Mouse (Mus musculus): ENCODE measurements around the gene Six5. TPM values are rescaled to one million over a fixed set of nuclear protein-coding genes. Genes with fewer than 3 reads are reported as not detected.
A peak's percentile ranks its signal among the peaks of the same experiment; 100 is the strongest.

Six5 gene
- total and polyA plus RNA-seq, 3 experiments, result 2.6 to 9.2 (median 3.8) TPM

- Histone ChIP-seq H3K4me3 (ENCODE audit: low read depth, low read length) (no peak overlapping the region; the same call in 1 of the 2 replicates), H3K9me3 (replicated peaks) (no peaks in the 10 kb centered on the region), H3K36me3 (replicated peaks) (peaks cover 69% of the 10 kb centered on the region), H3K27me3 (ENCODE audit: insufficient read depth, low read length) (peaks cover 18% of the 10 kb centered on the region; the same call in 1 of the 2 replicates), H3K4me1 (ENCODE audit: insufficient read depth, low read depth, low read length) (peaks cover 65% of the 10 kb centered on the region)
- no peak for TF ChIP-seq GATA2 (IDR thresholded peaks at IDR 0.05; ENCODE audit: borderline replicate concordance, low read depth, low read length)
- TF ChIP-seq GATA1 (IDR thresholded peaks at IDR 0.05; ENCODE audit: borderline replicate concordance, low read length), result no peak
- TF ChIP-seq CTCF (IDR thresholded peaks at IDR 0.05; ENCODE audit: low read depth, low read length), result no peak
- TF ChIP-seq POLR2AphosphoS5 (IDR thresholded peaks at IDR 0.05; ENCODE audit: insufficient replicate concordance, low read depth, low read length), result no peak
- no peak for TF ChIP-seq TAL1 (conservative IDR thresholded peaks at IDR 0.05; ENCODE audit: low read depth, low read length)
- ATAC-seq (ENCODE audit: extremely low read depth, insufficient number of reproducible peaks, low FRiP score, poor library complexity, severe bottlenecking) (no peak), DNase-seq (ENCODE audit: low spot score) (no peak)
Observed at GRCm38 (mm10) chr7:19092381-19093173, 1.8 kb upstream of the Six5 start.

- DNase-seq (ENCODE audit: low spot score), result peak; percentile 76
- peaks cover 68% of the 10 kb centered on the region for H3K36me3 ChIP-seq (replicated peaks)
- H3K4me1 ChIP-seq (ENCODE audit: insufficient read depth, low read depth, low read length), result peaks cover 60% of the 10 kb centered on the region
Observed at GRCm38 (mm10) chr7:19093174-19093521, 1.2 kb upstream of the Six5 start.

GRCm38 (mm10) chr7:19093537-19094385, 633 bp upstream of the Six5 start:
- Histone ChIP-seq H3K9me3 (replicated peaks) (no peaks in the 10 kb centered on the region), H3K4me1 (ENCODE audit: insufficient read depth, low read depth, low read length) (peaks cover 54% of the 10 kb centered on the region), H3K4me3 (ENCODE audit: low read depth, low read length) (peak overlapping the region; percentile 75), H3K36me3 (replicated peaks) (peaks cover 61% of the 10 kb centered on the region), H3K27me3 (ENCODE audit: insufficient read depth, low read length) (peaks cover 20% of the 10 kb centered on the region; the same call in 1 of the 2 replicates)
- DNase-seq (ENCODE audit: low spot score) (peak; percentile 97), ATAC-seq (ENCODE audit: extremely low read depth, insufficient number of reproducible peaks, low FRiP score, poor library complexity, severe bottlenecking) (peak; percentile 86)
- no peak for TF ChIP-seq GATA1 (IDR thresholded peaks at IDR 0.05; ENCODE audit: borderline replicate concordance, low read length)

More at GRCm38 (mm10) chr7:19093174-19093521, 1.2 kb upstream of the Six5 start:
- no peak for ATAC-seq (ENCODE audit: extremely low read depth, insufficient number of reproducible peaks, low FRiP score, poor library complexity, severe bottlenecking)
- no peaks in the 10 kb centered on the region for H3K9me3 ChIP-seq (replicated peaks)
- H3K4me3 ChIP-seq (ENCODE audit: low read depth, low read length), result peak overlapping the region; percentile 75
- peak; percentile 67; the same call in 1 of the 2 replicates for TF ChIP-seq CTCF (IDR thresholded peaks at IDR 0.05; ENCODE audit: low read depth, low read length)
- no peak for TF ChIP-seq GATA1 (IDR thresholded peaks at IDR 0.05; ENCODE audit: borderline replicate concordance, low read length)
- H3K27me3 ChIP-seq (ENCODE audit: insufficient read depth, low read length), result peaks cover 19% of the 10 kb centered on the region; the same call in 1 of the 2 replicates

GRCm38 (mm10) chr7:19094826-19095750, 694 bp downstream of the Six5 start:
- H3K27me3 ChIP-seq (ENCODE audit: insufficient read depth, low read length), result peaks cover 26% of the 10 kb centered on the region
- DNase-seq (ENCODE audit: low spot score), result peak; percentile 41
- peak overlapping the region; percentile 75 for H3K4me3 ChIP-seq (ENCODE audit: low read depth, low read length)
- peaks cover 51% of the 10 kb centered on the region for H3K36me3 ChIP-seq (replicated peaks)
- ATAC-seq (ENCODE audit: extremely low read depth, insufficient number of reproducible peaks, low FRiP score, poor library complexity, severe bottlenecking), result no peak
- H3K9me3 ChIP-seq (replicated peaks), result no peaks in the 10 kb centered on the region
- peaks cover 51% of the 10 kb centered on the region for H3K4me1 ChIP-seq (ENCODE audit: insufficient read depth, low read depth, low read length)
- TF ChIP-seq GATA1 (IDR thresholded peaks at IDR 0.05; ENCODE audit: borderline replicate concordance, low read length), result no peak

- peaks cover 30% of the 10 kb centered on the region for H3K27me3 ChIP-seq (ENCODE audit: insufficient read depth, low read length)
- peaks cover 45% of the 10 kb centered on the region for H3K36me3 ChIP-seq (replicated peaks)
- ATAC-seq (ENCODE audit: extremely low read depth, insufficient number of reproducible peaks, low FRiP score, poor library complexity, severe bottlenecking) (peak; percentile 29), DNase-seq (ENCODE audit: low spot score) (peak; percentile 59)
- TF ChIP-seq CTCF (IDR thresholded peaks at IDR 0.05; ENCODE audit: low read depth, low read length) (no peak), POLR2AphosphoS5 (IDR thresholded peaks at IDR 0.05; ENCODE audit: insufficient replicate concordance, low read depth, low read length) (no peak), GATA1 (IDR thresholded peaks at IDR 0.05; ENCODE audit: borderline replicate concordance, low read length) (no peak), TAL1 (conservative IDR thresholded peaks at IDR 0.05; ENCODE audit: low read depth, low read length) (no peak), GATA2 (IDR thresholded peaks at IDR 0.05; ENCODE audit: borderline replicate concordance, low read depth, low read length) (no peak)
- no peaks in the 10 kb centered on the region for H3K9me3 ChIP-seq (replicated peaks)
- H3K4me1 ChIP-seq (ENCODE audit: insufficient read depth, low read depth, low read length), result peaks cover 51% of the 10 kb centered on the region
- H3K4me3 ChIP-seq (ENCODE audit: low read depth, low read length), result peak overlapping the region; percentile 75
Observed at GRCm38 (mm10) chr7:19095751-19096110, 1.3 kb downstream of the Six5 start.

- H3K9me3 ChIP-seq (replicated peaks), result no peaks in the 10 kb centered on the region
- peaks cover 37% of the 10 kb centered on the region for H3K36me3 ChIP-seq (replicated peaks)
- ATAC-seq (ENCODE audit: extremely low read depth, insufficient number of reproducible peaks, low FRiP score, poor library complexity, severe bottlenecking) (no peak), DNase-seq (ENCODE audit: low spot score) (no peak)
- H3K4me3 ChIP-seq (ENCODE audit: low read depth, low read length), result peak overlapping the region; percentile 75; the same call in 1 of the 2 replicates
- peaks cover 38% of the 10 kb centered on the region for H3K27me3 ChIP-seq (ENCODE audit: insufficient read depth, low read length)
- H3K4me1 ChIP-seq (ENCODE audit: insufficient read depth, low read depth, low read length), result peaks cover 51% of the 10 kb centered on the region
- TF ChIP-seq CTCF (IDR thresholded peaks at IDR 0.05; ENCODE audit: low read depth, low read length) (no peak), GATA1 (IDR thresholded peaks at IDR 0.05; ENCODE audit: borderline replicate concordance, low read length) (no peak), TAL1 (conservative IDR thresholded peaks at IDR 0.05; ENCODE audit: low read depth, low read length) (no peak), GATA2 (IDR thresholded peaks at IDR 0.05; ENCODE audit: borderline replicate concordance, low read depth, low read length) (no peak), POLR2AphosphoS5 (IDR thresholded peaks at IDR 0.05; ENCODE audit: insufficient replicate concordance, low read depth, low read length) (no peak)
Observed at GRCm38 (mm10) chr7:19096421-19096976, 2.1 kb downstream of the Six5 start.

Data from G1E (cell line).